Mouse (Mus musculus) forelimb bud, embryonic 11.5 days (tissue): ENCODE measurements around the gene Ppp1r1b.

Experiments used
- DNase-seq: peaks from one replicate; pipeline ENCODE4 v3.0.0-alpha.2; 2012; ENCODE audit warnings: low read depth, low spot score

The Ppp1r1b gene

DNA sequence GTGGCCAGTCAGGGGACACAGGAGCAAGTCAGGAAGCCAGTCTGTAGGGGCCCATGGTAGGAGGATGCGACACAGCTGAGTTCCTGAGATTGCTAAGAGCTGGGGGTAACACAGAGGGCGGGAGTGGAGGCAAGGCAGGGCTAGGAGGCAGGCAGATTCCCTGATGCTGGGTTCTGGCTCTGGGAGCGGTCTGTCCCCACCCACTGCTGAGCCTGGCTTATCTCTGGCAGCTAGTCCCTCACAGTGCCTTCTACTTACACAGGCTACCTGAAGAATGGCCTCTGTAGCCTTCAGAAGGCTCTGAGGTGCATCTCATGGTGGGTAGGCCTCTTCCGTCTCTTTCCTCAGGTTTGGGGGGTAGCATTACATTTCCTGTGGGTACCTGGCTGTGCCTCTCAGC, 44.4 kb downstream of the Ppp1r1b start:
- DNase-seq, result no peak

GRCm38 (mm10) chr11:98393317-98393716, 45.1 kb downstream of the Ppp1r1b start:
- no peak for DNase-seq

- DNase-seq, result no peak
These were observed 46.1 kb downstream of the Ppp1r1b start for GRCm38 (mm10) chr11:98394301-98394700.

GRCm38 (mm10) chr11:98395041-98395440, 46.8 kb downstream of the Ppp1r1b start:
- no peak for DNase-seq

DNA sequence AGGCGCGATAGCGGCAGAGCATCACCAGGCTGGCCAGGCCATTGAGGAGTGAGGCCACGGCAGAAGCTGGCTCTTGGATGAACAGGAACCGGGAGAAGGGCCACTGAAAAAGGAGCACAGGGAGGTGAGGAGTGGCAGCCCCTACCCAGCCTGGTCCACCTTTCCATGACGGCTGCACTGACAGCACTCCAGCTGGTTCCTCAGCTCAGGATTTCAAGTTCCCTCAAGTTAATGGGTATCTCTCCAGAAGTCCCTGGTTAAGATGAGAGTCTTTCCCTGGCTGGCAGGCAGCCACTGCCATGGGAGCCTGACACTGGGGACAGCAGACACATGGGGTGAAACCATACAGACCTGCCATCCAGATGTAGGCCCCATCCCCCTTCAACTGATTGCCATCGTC, 49.7 kb downstream of the Ppp1r1b start:
- no peak for DNase-seq

GRCm38 (mm10) chr11:98400161-98400726, 52.0 kb downstream of the Ppp1r1b start, which contains the start of gene Pgap3:
Pgap3 (minus strand) TSS chr11:98400490.
- DNase-seq, result peak; percentile 85

GRCm38 (mm10) chr11:98400816-98401215, 52.6 kb downstream of the Ppp1r1b start:
- DNase-seq, result no peak

- no peak for DNase-seq
These were observed 58.4 kb downstream of the Ppp1r1b start for GRCm38 (mm10) chr11:98406621-98407020.
